Mouse (Mus musculus): ENCODE data around the gene Abr. TPM values are rescaled to one million over a fixed set of nuclear protein-coding genes. Genes with fewer than 3 reads are reported as not detected.

Gene Abr
- total RNA-seq, 2 experiments from 2014 or later, result 299 to 308 TPM

- peak; percentile 60 to 76 for DNase-seq (ENCODE audit: low spot score in 2 of 2)
Measured at GRCm38 (mm10) chr11:76570741-76571612, 51.1 kb downstream of the Abr start.

- no peak for DNase-seq (ENCODE audit: low spot score in 2 of 2)
Measured at GRCm38 (mm10) chr11:76570201-76570731, 51.8 kb downstream of the Abr start.

DNA sequence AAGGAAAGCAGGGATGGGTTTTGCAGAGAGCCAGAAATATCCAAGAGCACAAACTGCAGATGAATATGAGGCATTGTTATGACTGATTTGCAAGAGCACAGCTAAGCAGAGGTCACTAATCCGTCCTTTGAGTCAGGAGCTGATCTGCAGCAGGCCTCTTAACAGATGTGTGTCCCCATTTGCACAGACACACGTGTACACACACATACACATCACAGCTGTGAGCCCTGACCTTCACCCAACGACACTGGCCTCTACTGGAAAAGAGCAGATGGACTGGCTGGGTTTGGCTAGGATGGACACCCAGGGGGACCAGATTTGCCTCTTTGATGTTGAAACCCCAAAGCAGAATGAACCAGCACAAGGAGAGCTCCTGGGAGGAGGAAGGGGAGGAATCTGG, 52.7 kb downstream of the Abr start:
- DNase-seq (ENCODE audit: low spot score in 2 of 2), result no peak

DNA sequence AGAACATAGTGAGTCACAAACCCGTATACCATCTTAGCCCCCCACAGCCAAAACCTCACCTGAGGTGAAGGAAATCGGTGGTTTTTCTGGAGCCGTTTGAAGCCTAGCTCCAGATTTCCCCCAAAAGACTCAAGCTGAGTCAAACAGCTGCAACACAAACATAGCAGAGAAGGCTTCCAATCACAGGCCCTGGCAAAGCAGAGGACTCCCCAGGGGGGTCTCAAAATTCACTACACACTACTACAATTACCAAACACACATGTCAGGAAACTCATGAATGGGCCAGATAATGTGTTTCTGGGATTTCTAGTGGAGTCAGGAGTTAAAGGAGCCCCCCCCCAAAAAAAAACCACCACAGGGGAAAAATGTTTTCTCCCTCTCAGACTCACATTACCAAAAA, 56.0 kb downstream of the Abr start:
- DNase-seq (ENCODE audit: low spot score in 2 of 2), result no peak

DNA sequence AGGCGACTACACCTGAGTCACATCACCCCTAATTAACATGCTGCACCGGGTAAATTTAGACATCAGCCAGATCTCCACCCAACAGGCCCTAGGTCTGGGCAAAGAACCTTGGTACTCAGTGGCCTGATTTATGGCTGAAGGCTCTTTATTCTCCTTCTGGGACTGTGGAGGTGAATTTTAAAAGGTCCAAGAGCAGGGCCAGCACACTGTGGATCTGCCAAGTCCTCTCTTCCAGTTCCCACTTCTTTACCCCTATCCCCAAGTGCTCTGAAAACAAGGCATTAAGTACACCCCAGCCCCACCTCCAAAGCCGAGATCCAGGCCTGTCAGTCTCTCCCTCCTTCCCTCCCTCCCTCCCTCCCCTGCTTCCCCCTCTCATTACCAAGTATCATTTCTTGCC, 59.5 kb downstream of the Abr start:
- no peak for DNase-seq (ENCODE audit: low spot score in 2 of 2)

DNA sequence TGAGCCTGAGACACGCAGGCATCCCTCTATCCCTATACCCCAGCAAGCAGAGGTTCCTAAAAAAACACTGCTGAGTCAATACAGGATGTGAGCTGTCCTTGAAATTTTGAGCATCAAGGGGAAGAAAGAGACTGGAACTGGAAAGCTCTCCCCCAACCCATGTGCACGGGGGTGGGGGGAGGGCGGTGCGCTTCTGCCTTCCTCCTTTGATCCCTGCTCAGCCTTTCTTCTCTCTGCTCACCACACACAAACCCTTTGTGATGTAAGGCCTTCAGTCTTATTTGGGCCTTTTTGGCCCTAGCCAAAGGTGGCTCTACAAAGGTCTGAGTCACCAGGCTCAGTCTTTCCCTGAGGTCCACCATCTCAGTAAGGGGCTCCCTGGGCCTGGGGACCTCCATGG, 59.9 kb downstream of the Abr start:
- no peak for DNase-seq (ENCODE audit: low spot score in 2 of 2)

DNA sequence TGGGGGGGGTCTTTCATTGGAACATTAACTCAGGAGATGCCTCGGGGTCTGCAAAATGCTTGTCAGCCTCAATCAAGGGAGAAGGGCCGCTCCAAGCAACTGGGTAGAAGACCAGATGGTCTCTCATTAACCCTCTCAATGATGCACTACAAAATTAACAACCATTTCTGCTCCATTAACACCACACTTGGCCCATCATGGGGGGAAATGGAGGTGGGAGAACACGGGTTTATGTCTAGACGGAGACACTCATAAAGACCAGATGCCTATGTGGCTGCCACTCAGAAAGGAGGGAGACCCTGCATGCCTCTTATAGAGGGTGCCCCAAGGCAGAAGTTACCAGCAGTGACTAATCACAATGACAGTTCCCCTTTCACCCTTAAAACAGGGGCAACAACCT, 64.3 kb downstream of the Abr start:
- DNase-seq (ENCODE audit: low spot score in 2 of 2), result no peak

- DNase-seq (ENCODE audit: low spot score in 2 of 2), result no peak
Measured at GRCm38 (mm10) chr11:76548153-76548721, 73.9 kb downstream of the Abr start.

GRCm38 (mm10) chr11:76547420-76547819, 74.7 kb downstream of the Abr start:
- no peak for DNase-seq (ENCODE audit: low spot score in 2 of 2)

DNA sequence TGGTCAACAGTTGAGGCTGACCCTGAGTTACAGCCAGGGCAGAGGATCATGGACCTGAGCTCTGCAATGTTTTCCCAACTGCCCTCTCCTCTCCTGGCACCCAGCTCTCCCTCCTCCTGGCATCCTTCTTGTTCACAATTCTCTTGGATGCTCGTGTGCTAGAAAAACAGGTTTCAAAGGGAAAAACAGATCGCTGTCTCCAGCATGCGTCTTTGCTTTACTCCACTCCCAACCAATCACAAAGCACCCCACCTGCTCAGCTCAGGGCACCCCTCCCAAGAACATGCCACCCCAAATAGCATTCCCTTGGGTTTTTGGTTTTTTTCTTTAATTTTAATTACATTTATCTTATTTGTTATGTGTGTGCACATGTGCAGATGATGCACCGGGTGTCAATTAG, 75.7 kb downstream of the Abr start:
- DNase-seq (ENCODE audit: low spot score in 2 of 2), result no peak

DNA sequence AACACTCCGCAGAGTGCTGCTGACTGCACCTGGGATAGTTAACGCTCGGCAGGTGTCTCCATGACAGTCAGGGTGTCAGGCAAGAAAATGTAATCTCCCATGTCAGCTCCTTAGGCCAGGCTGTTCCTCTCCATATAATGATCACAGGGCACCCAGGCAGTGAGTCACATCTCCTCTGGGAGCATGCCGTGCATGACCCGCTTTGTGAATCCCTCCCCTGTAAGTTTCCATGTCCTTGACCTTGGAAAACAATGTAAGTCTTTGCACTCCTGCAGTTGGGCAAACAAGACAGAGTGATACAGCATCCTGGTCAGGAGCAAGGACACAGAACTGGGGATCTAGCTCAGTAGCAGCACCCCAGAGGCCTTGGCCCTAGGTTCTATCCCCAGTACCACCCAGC, 78.8 kb downstream of the Abr start:
- DNase-seq (ENCODE audit: low spot score in 2 of 2), result no peak

DNA sequence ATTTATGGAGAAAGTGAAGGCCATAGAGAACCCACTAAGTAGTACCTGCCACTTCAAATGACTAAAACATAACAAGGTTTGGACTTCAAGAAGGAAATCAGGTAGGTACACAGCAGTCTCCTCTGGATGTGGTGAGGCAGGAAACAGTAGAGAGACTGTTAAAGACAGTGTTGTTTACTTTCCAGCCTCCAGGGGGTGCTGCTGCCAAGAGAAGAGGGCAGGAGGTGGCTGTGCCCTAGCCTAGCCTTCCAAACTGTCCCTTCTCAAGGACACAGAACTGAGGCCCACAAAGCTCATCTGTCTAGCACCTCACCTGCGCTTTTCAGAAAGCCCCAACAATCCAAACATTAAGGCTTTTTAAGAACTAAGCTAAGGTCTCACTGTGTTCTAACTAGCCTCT, 81.1 kb downstream of the Abr start:
- peak; percentile 80 to 82 for DNase-seq (ENCODE audit: low spot score in 2 of 2)

GRCm38 (mm10) chr11:76537401-76537800, 84.7 kb downstream of the Abr start:
- DNase-seq (ENCODE audit: low spot score in 2 of 2), result no peak

- DNase-seq (ENCODE audit: low spot score in 2 of 2), result no peak
Measured at GRCm38 (mm10) chr11:76536576-76537354, 85.3 kb downstream of the Abr start.

DNA sequence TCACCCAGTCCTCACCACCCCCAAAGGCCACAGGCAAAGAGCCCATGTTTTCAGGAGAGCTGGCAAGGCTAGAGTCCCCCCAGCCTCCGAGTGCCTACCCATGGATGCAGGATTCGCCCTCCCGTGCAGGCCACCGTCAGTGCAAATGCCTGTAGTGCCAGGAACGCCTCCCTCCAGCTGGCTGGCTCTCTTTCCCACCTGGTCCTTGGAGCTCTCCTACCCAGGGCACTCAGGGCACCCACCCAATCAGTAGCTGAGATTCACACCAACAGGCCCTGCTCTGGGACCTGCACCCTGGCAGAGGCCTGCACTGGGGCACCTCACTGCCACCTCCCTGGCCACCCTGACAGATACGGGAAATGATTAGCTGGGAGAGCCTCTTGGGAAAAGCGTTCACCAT, 90.1 kb downstream of the Abr start:
- no peak for DNase-seq (ENCODE audit: low spot score in 2 of 2)

- peak in 1 of 2 experiments; percentile 55 for DNase-seq (ENCODE audit: low spot score in 2 of 2)
Measured at GRCm38 (mm10) chr11:76530966-76531678, 91.0 kb downstream of the Abr start.

- no peak for DNase-seq (ENCODE audit: low spot score in 2 of 2)
Measured at GRCm38 (mm10) chr11:76530168-76530935, 91.8 kb downstream of the Abr start.

DNA sequence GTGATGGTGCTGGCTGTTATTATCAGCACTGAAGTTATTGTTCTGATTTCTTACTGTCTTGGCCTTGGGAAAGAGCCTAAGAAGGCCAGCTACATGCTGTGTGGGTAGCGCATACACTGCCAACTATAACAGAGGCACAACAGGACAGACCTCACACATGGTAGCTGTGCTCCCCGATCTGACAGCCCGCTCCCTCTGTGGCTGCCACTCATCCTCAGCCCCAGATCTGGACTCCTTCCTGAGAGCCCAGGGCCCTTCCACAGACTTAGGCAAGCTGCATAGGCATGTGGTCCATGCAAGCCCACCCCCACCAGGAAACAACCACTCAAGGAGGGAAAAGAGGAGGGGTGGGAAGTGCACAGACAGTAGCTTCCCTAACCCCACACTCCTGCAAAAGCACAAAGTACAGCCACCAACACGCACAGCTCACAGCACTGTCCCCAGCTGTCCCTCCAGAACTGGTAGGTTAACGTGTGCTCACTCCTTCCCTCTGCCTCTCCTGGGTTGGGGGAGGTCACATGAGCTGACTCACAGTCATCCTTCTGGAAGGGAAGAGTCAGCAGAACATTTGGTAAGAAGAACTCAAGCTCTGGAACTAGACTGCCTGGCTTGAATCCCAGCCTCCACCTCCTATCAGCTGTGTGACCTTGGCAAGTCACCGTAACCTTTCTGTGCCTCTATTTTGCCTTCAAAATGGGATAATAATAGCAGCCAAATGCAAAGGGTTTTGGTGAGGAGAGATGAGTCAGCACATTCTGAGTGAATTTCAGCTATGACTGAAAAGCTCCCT, 92.6 kb downstream of the Abr start:
- no peak for DNase-seq (ENCODE audit: low spot score in 2 of 2)

GRCm38 (mm10) chr11:76525646-76526351, 96.3 kb downstream of the Abr start:
- DNase-seq (ENCODE audit: low spot score in 2 of 2), result no peak
